9 mouse cellular contexts compared by ENCODE assay signal in genomic region chr11:89696431-89697403, GRCm38 (mm10).
DNase-seq lines count a peak whose midpoint lies in the region; ATAC-seq and TF ChIP-seq lines count a peak whose summit lies in the region.
"Had no signal": no experiment of that assay in that cellular context is flagged by ENCODE, and none has a peak within 500 bp of the region (broad histone marks: within the 10 kb centered on the region; RNA-seq: fewer than 3 reads in every experiment).

No protein-coding gene starts in this region.

- no peak overlapping the region for H3K4me3 ChIP-seq in heart, embryonic 12.5 days
- no peak overlapping the region for H3K4me3 ChIP-seq in heart, embryonic 11.5 days (ENCODE audit: low read depth, low read length)
- H3K4me3 ChIP-seq in hindbrain, embryonic 13.5 days: peak overlapping the region; percentile 31
- H3K4me3 ChIP-seq in neural tube, embryonic 12.5 days: no peak overlapping the region
- no peak overlapping the region for H3K4me3 ChIP-seq in gastrocnemius, adult 2 months

- no peak overlapping the region for H3K27ac ChIP-seq in heart, embryonic 12.5 days (ENCODE audit: poor library complexity, severe bottlenecking)
- no peak overlapping the region for H3K27ac ChIP-seq in heart, embryonic 11.5 days (ENCODE audit: low read depth, low read length)
- H3K27ac ChIP-seq in hindbrain, embryonic 13.5 days: no peak overlapping the region
- no peak overlapping the region for H3K27ac ChIP-seq in neural tube, embryonic 12.5 days
- H3K27ac ChIP-seq in gastrocnemius, adult 2 months: no peak overlapping the region

- intact Hi-C loops in gastrocnemius, adult 2 months (cut with DNase I): no loop called here

- H3K9ac ChIP-seq in heart, embryonic 12.5 days: no peak overlapping the region
- H3K9ac ChIP-seq in heart, embryonic 11.5 days (ENCODE audit: low read depth, low read length): no peak overlapping the region
- peak overlapping the region; percentile 51; the same call in 1 of the 2 replicates for H3K9ac ChIP-seq in hindbrain, embryonic 13.5 days
- H3K9ac ChIP-seq in neural tube, embryonic 12.5 days: no peak overlapping the region

- ATAC-seq in heart, embryonic 12.5 days (ENCODE audit: insufficient number of reproducible peaks, low FRiP score): no peak
- no peak for ATAC-seq in heart, embryonic 11.5 days (replicated peaks; ENCODE audit: insufficient number of reproducible peaks, low FRiP score, low TSS enrichment)
- peak; percentile 80 for ATAC-seq in hindbrain, embryonic 13.5 days (ENCODE audit: low FRiP score)
- peak; percentile 89 for ATAC-seq in neural tube, embryonic 12.5 days (ENCODE audit: low FRiP score, low read depth)

- 0 out of 2 replicates have a peak, but pooled peaks cover 1% of the 10 kb centered on the region for H3K27me3 ChIP-seq in heart, embryonic 12.5 days (replicated peaks)
- peaks cover under 1% of the 10 kb centered on the region; the same call in 1 of the 2 replicates for H3K27me3 ChIP-seq in heart, embryonic 11.5 days (ENCODE audit: control insufficient read depth, insufficient read depth, low read length)
- H3K27me3 ChIP-seq in hindbrain, embryonic 13.5 days: no peaks in the 10 kb centered on the region
- H3K27me3 ChIP-seq in neural tube, embryonic 12.5 days (replicated peaks): no peaks in the 10 kb centered on the region; the same call in 1 of the 2 replicates

- H3K36me3 ChIP-seq in heart, embryonic 12.5 days: no peaks in the 10 kb centered on the region
- no peaks in the 10 kb centered on the region for H3K36me3 ChIP-seq in heart, embryonic 11.5 days (ENCODE audit: control insufficient read depth, insufficient read depth, low read length)
- no peaks in the 10 kb centered on the region for H3K36me3 ChIP-seq in hindbrain, embryonic 13.5 days
- no peaks in the 10 kb centered on the region for H3K36me3 ChIP-seq in neural tube, embryonic 12.5 days

- WGBS in heart, embryonic 12.5 days: 54% methylated on average over 18 of the region's 18 CpGs
- WGBS in heart, embryonic 11.5 days (ENCODE audit: insufficient replicate concordance): 56% methylated on average over 18 of the region's 18 CpGs
- 15% methylated on average over 18 of the region's 18 CpGs for WGBS in hindbrain, embryonic 13.5 days
- WGBS in neural tube, embryonic 12.5 days: 29% methylated on average over 18 of the region's 18 CpGs

- TF ChIP-seq CTCF in gastrocnemius, adult 2 months (IDR thresholded peaks at IDR 0.05): no peak

- no peaks in the 10 kb centered on the region for H3K4me1 ChIP-seq in heart, embryonic 12.5 days (replicated peaks)
- no peaks in the 10 kb centered on the region for H3K4me1 ChIP-seq in heart, embryonic 11.5 days (ENCODE audit: control insufficient read depth, insufficient read depth, low read length)
- H3K4me1 ChIP-seq in hindbrain, embryonic 13.5 days (replicated peaks): peaks cover 14% of the 10 kb centered on the region
- peaks cover 12% of the 10 kb centered on the region for H3K4me1 ChIP-seq in neural tube, embryonic 12.5 days

- no peaks in the 10 kb centered on the region for H3K9me3 ChIP-seq in heart, embryonic 12.5 days (replicated peaks)
- no peaks in the 10 kb centered on the region for H3K9me3 ChIP-seq in heart, embryonic 11.5 days (replicated peaks; ENCODE audit: control insufficient read depth, low read length)
- no peaks in the 10 kb centered on the region for H3K9me3 ChIP-seq in hindbrain, embryonic 13.5 days
- H3K9me3 ChIP-seq in neural tube, embryonic 12.5 days: no peaks in the 10 kb centered on the region

- peak overlapping the region; percentile 11; the same call in 1 of the 2 replicates for H3K4me2 ChIP-seq in heart, embryonic 12.5 days
- H3K4me2 ChIP-seq in heart, embryonic 11.5 days: no peak overlapping the region
- peak overlapping the region; percentile 51 for H3K4me2 ChIP-seq in hindbrain, embryonic 13.5 days
- peak overlapping the region; percentile 40 for H3K4me2 ChIP-seq in neural tube, embryonic 12.5 days (replicated peaks)

- DNase-seq in embryo, embryonic 10.5 days (ENCODE audit: low spot score): peak; percentile 75
- DNase-seq in adipocyte (ENCODE audit: low spot score): no peak
- DNase-seq in gastrocnemius, adult 2 months: no peak
- no peak for DNase-seq in spleen, postnatal 10 days (ENCODE audit: low spot score in 2 of 2)
- DNase-seq: cerebellum, adult 8-10 months had no signal

Comparison
In these comparisons a context has a peak if more than half of its experiments do, and no peak if none do; other contexts are left out.
1. ATAC-seq: peak in hindbrain, embryonic 13.5 days (single experiment) and neural tube, embryonic 12.5 days (single experiment); none in heart, embryonic 12.5 days (single experiment) and heart, embryonic 11.5 days (single experiment).